ENCODE assay signal across 8 mouse cellular contexts in genomic region chrX:133687666-133688151, GRCm38 (mm10). TPM values are rescaled to one million over a fixed set of nuclear protein-coding genes. Genes with fewer than 3 reads are reported as not detected.
DNase-seq lines count a peak whose midpoint lies in the region; ATAC-seq and TF ChIP-seq lines count a peak whose summit lies in the region.

No protein-coding gene starts in this region.

- H3K27me3 ChIP-seq in forebrain, embryonic 11.5 days (ENCODE audit: control insufficient read depth, insufficient read depth, low read length) = no peaks in the 10 kb centered on the region
- H3K27me3 ChIP-seq in intestine, postnatal 0 days (replicated peaks; ENCODE audit: control insufficient read depth, insufficient read depth, low read length) = peaks cover 28% of the 10 kb centered on the region
- H3K27me3 ChIP-seq in myocyte (ENCODE audit: control insufficient read depth, insufficient read depth, insufficient read length) = no peaks in the 10 kb centered on the region

- peak overlapping the region; percentile 57 for H3K4me3 ChIP-seq in forebrain, embryonic 11.5 days (ENCODE audit: low read depth, low read length)
- peak overlapping the region; percentile 48 for H3K4me3 ChIP-seq in intestine, postnatal 0 days (ENCODE audit: low read depth, low read length)
- H3K4me3 ChIP-seq in myocyte = peak overlapping the region; percentile 65

- DNase-seq in layer of hippocampus, postnatal 10 days (ENCODE audit: low spot score in 2 of 2) = peak; percentile 22 to 37
- DNase-seq in layer of hippocampus, adult 9-11 months = no peak
- peak; percentile 10 for DNase-seq in adrenal gland, adult 8-10 months
- DNase-seq in forebrain, embryonic 11.5 days (ENCODE audit: low spot score) = peak; percentile 73
- DNase-seq in MN1 (ENCODE audit: low spot score) = no peak
- no peak for DNase-seq in ovary, postnatal 14 days (ENCODE audit: low spot score)

- peak; percentile 36 for ATAC-seq in forebrain, embryonic 11.5 days (replicated peaks; ENCODE audit: low FRiP score)
- no peak for ATAC-seq in intestine, postnatal 0 days

- H3K9ac ChIP-seq in forebrain, embryonic 11.5 days (ENCODE audit: low read length) = peak overlapping the region; percentile 72
- H3K9ac ChIP-seq in intestine, postnatal 0 days (ENCODE audit: low read depth, low read length) = no peak overlapping the region

- H3K27ac ChIP-seq in forebrain, embryonic 11.5 days (ENCODE audit: low read depth, low read length) = 0 out of 2 replicates have a peak overlapping the region, but pooled peaks have one; percentile 50
- H3K27ac ChIP-seq in intestine, postnatal 0 days (ENCODE audit: low read depth, low read length) = no peak overlapping the region

- peak; percentile 56 for TF ChIP-seq POLR2A in myocyte (IDR thresholded peaks at IDR 0.05; ENCODE audit: insufficient read length, low read depth)

- peak overlapping the region; percentile 62 for H3K4me2 ChIP-seq in forebrain, embryonic 11.5 days (ENCODE audit: low read depth, low read length, severe bottlenecking)
- H3K4me2 ChIP-seq in intestine, postnatal 0 days (replicated peaks; ENCODE audit: low read depth) = peak overlapping the region; percentile 76
- H3K4me2 ChIP-seq in myocyte (ENCODE audit: low read depth) = peak overlapping the region; percentile 14

- H3K79me2 ChIP-seq in myocyte (ENCODE audit: control insufficient read depth, insufficient read depth) = peaks cover 41% of the 10 kb centered on the region

- H3K9me3 ChIP-seq in forebrain, embryonic 11.5 days (ENCODE audit: control insufficient read depth, low read length) = no peaks in the 10 kb centered on the region
- H3K9me3 ChIP-seq in intestine, postnatal 0 days (ENCODE audit: control insufficient read depth) = no peaks in the 10 kb centered on the region

- H3K4me1 ChIP-seq in forebrain, embryonic 11.5 days (replicated peaks; ENCODE audit: control insufficient read depth, insufficient read depth, low read length) = no peaks in the 10 kb centered on the region
- no peaks in the 10 kb centered on the region for H3K4me1 ChIP-seq in intestine, postnatal 0 days (replicated peaks; ENCODE audit: control insufficient read depth, insufficient read depth, low read length)

- H3ac ChIP-seq in myocyte (ENCODE audit: control insufficient read depth, insufficient read length) = peak overlapping the region; percentile 42

- TF ChIP-seq CTCF in intestine, postnatal 0 days (IDR thresholded peaks at IDR 0.05; ENCODE audit: low read depth) = no peak

- 24% methylated on average over 20 of the region's 37 CpGs for WGBS in forebrain, embryonic 11.5 days
- 15% methylated on average over 16 of the region's 37 CpGs for WGBS in intestine, postnatal 0 days

- no peaks in the 10 kb centered on the region for H3K36me3 ChIP-seq in forebrain, embryonic 11.5 days (ENCODE audit: control insufficient read depth, insufficient read depth, low read length)
- H3K36me3 ChIP-seq in intestine, postnatal 0 days (ENCODE audit: control insufficient read depth, insufficient read depth) = no peaks in the 10 kb centered on the region
- H3K36me3 ChIP-seq in myocyte (ENCODE audit: control insufficient read depth, insufficient read depth) = no peaks in the 10 kb centered on the region

TF ChIP-seq in myocyte, 11 proteins besides CTCF, POLR2A, EP300 and RAD21:
- TF ChIP-seq MYOD1 (IDR thresholded peaks at IDR 0.05; ENCODE audit: control insufficient read depth in 1 of 3, insufficient read length in 2 of 3, low read depth in 2 of 3) = peak in 2 of 3 experiments; percentile 43 to 70
- TF ChIP-seq SRF (IDR thresholded peaks at IDR 0.05; ENCODE audit: control insufficient read depth, insufficient read length, low read depth) = no peak
- peak in 2 of 3 experiments; percentile 36 to 51 for TF ChIP-seq MYOG (IDR thresholded peaks at IDR 0.05; ENCODE audit: control insufficient read depth in 1 of 3, insufficient read depth in 1 of 3, insufficient read length in 2 of 3, low read depth in 2 of 3)
- TF ChIP-seq POLR2AphosphoS2 (IDR thresholded peaks at IDR 0.05; ENCODE audit: insufficient read length, low read depth) = peak; percentile 63

RNA-seq across cellular contexts. Expression of gene Pcdh19, which starts 1.1 kb away (rescaled TPM):
- total RNA-seq in layer of hippocampus, postnatal 10 days (2021) = 10 to 100 TPM; 71.3 to 87.9 TPM
- total RNA-seq in adrenal gland, adult 8-10 months (2022) = 10 to 100 TPM in 3 of 4 experiments, 1 to 10 TPM in 1; 9.5 to 14.6 (median 11.7) TPM
- 14.1 and 15.8 TPM in 2 replicates for polyA plus RNA-seq in forebrain, embryonic 11.5 days (2014; fragmentation: Nextera tagmentation; extraction: Ambion mirVana)
- 1.3 and 1.7 TPM in 2 replicates for polyA plus RNA-seq in intestine, postnatal 0 days (2015; fragmentation: Nextera tagmentation; extraction: Ambion mirVana)
- 9.7 TPM for polyA plus RNA-seq in myocyte (2012; fragmentation: generic; extraction: Trizol)

Comparison
In these comparisons a context has a peak if more than half of its experiments do, and no peak if none do; other contexts are left out.
1. DNase-seq: peak in layer of hippocampus, postnatal 10 days (2 of 2), adrenal gland, adult 8-10 months (single experiment) and forebrain, embryonic 11.5 days (single experiment); none in layer of hippocampus, adult 9-11 months (single experiment), MN1 (single experiment) and ovary, postnatal 14 days (single experiment).
2. H3K4me2 ChIP-seq: peak in every context shown above with its lines; median percentile 76 in intestine, postnatal 0 days; 62 in forebrain, embryonic 11.5 days; 14 in myocyte.
3. Peak in every context shown above with its lines, with median percentiles within 50 percentile points of each other: H3K4me3 ChIP-seq.